Mouse (Mus musculus): Measurements from ENCODE around the gene Dph2. TPM values are rescaled to one million over a fixed set of nuclear protein-coding genes. Genes with fewer than 3 reads are reported as not detected.

Dph2 gene
- polyA plus RNA-seq, 1 experiment from 2014 or later = 27.5 TPM

DNA sequence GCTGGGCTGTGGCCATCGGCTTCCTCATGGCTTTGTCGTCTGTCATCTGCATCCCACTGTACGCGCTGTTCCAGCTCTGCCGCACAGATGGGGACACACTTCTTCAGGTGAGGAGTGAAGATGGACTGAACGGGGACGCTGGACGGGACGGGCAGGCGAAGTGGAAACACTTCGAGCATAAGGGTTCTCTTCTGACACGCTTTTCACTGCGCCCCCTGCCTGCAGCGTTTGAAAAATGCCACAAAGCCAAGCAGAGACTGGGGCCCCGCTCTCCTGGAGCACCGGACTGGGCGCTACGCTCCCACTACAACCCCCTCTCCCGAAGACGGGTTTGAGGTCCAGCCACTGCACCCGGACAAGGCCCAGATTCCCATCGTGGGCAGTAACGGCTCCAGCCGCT, 24.0 kb downstream of the Dph2 start:
- no peak overlapping the region for H3K9ac ChIP-seq
- 0 out of 2 replicates have a peak, but pooled peaks cover 5% of the 10 kb centered on the region for H3K36me3 ChIP-seq
- H3K4me1 ChIP-seq = peaks cover 21% of the 10 kb centered on the region
- no peak overlapping the region for H3K27ac ChIP-seq
- H3K9me3 ChIP-seq = no peaks in the 10 kb centered on the region
- 19% methylated on average over 24 of the region's 24 CpGs for WGBS
- 0 out of 2 replicates have a peak, but pooled peaks have one; percentile 7 for ATAC-seq (ENCODE audit: low FRiP score, low read depth)
- no peak overlapping the region for H3K4me3 ChIP-seq
- peak overlapping the region; percentile 30 for H3K4me2 ChIP-seq (replicated peaks)
- peaks cover 5% of the 10 kb centered on the region for H3K27me3 ChIP-seq (replicated peaks)

DNA sequence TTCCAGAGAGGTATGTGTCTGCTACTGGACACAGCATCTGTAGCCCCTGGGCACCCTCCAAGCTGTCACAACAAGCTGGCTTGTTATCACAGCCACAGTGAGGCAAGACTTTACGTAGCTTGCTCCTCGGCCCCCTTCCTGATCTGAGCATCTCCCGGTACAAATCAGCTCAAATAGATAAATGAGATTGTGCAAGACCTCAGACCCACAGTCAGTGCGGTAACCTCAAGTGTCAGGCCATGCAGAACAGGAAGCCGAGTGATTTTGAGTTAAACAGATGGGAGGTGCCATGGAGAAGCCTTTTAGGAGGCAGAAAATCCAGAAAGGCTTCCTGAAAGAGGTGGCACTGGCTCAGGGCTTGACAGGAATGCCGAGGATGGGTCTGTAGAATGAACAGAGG, 24.8 kb downstream of the Dph2 start:
- Histone ChIP-seq H3K4me1 (peaks cover 15% of the 10 kb centered on the region; the same call in 1 of the 2 replicates), H3K27me3 (replicated peaks) (peaks cover 5% of the 10 kb centered on the region), H3K36me3 (0 out of 2 replicates have a peak, but pooled peaks cover 5% of the 10 kb centered on the region), H3K9ac (no peak overlapping the region), H3K9me3 (no peaks in the 10 kb centered on the region), H3K27ac (no peak overlapping the region), H3K4me3 (no peak overlapping the region), H3K4me2 (replicated peaks) (no peak overlapping the region)
- 78% methylated on average over 6 of the region's 6 CpGs for WGBS
- ATAC-seq (ENCODE audit: low FRiP score, low read depth) = no peak

DNA sequence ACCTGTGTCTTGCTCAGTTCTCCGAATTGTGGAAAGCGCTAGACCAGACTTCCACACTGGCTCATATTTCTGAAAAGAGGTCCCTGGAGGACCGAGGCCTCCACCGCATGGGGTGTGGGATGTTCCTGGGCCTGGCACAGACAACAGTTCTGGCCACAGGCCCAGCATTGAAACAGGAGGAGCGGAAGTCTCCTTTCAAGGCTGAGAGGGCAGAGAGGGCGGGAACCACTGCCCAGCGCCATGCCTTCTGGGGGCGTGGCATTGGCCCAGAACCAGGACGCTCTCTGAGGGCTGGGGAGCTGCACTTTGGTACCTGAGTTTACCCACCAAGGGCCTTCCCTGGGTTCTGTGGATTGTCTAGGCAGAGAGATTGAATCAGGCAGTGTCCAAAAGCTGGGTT, 25.7 kb downstream of the Dph2 start:
- WGBS = 66% methylated on average over 9 of the region's 9 CpGs
- no peaks in the 10 kb centered on the region for H3K36me3 ChIP-seq
- no peak overlapping the region for H3K4me3 ChIP-seq
- ATAC-seq (ENCODE audit: low FRiP score, low read depth) = no peak
- no peak overlapping the region for H3K27ac ChIP-seq
- H3K4me1 ChIP-seq = 0 out of 2 replicates have a peak, but pooled peaks cover 12% of the 10 kb centered on the region
- peaks cover 5% of the 10 kb centered on the region; the same call in 1 of the 2 replicates for H3K27me3 ChIP-seq (replicated peaks)
- H3K9me3 ChIP-seq = no peaks in the 10 kb centered on the region
- no peak overlapping the region for H3K9ac ChIP-seq
- H3K4me2 ChIP-seq (replicated peaks) = no peak overlapping the region

DNA sequence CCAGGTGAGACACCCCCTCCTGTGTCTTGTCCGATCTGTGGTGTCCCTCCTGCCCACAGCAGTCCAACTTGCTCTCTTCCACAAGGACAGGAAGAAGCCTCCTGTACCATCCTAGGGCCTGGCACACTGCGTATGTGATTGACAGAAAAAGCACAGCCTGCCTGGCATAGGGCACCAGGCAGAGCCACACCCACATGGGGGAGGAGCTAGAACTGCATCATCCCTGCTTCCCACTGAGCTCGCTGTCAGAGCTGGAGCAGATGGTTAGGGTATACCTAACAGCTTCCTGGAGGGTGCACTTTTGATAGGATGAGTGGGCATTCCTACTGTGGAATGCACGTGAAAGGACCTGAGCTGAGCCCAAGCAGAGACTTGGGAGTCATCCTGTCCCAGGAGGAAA, 29.0 kb downstream of the Dph2 start:
- Histone ChIP-seq H3K9me3 (no peaks in the 10 kb centered on the region), H3K27ac (no peak overlapping the region), H3K36me3 (no peaks in the 10 kb centered on the region), H3K4me3 (no peak overlapping the region), H3K27me3 (replicated peaks) (peaks cover 5% of the 10 kb centered on the region; the same call in 1 of the 2 replicates), H3K4me2 (replicated peaks) (no peak overlapping the region), H3K9ac (no peak overlapping the region), H3K4me1 (0 out of 2 replicates have a peak, but pooled peaks cover 8% of the 10 kb centered on the region)
- ATAC-seq (ENCODE audit: low FRiP score, low read depth) = peak; percentile 52
- WGBS = 21% methylated on average over 4 of the region's 4 CpGs

DNA sequence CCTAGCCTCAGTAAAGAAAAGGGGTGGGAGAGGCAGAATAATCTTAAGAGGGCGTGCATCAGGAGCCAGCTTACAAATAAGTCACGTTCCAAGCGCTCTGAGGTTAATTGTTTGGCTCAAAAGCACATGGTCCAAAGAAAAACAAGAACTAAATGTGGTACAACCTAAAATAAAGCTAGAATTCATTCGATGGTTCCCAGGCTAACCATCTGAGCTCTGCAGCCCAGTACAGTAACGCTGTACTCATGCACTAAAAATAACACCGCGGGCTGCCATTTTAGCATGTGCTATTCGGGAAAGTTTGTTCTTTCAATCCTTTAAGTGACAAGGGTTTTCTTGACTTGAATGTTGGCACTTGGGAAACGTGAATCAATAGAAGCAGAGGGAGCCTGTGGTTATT, 31.3 kb downstream of the Dph2 start:
- H3K27ac ChIP-seq = no peak overlapping the region
- 88% methylated on average over 9 of the region's 9 CpGs for WGBS
- peaks cover 13% of the 10 kb centered on the region for H3K4me1 ChIP-seq
- H3K36me3 ChIP-seq = no peaks in the 10 kb centered on the region
- no peaks in the 10 kb centered on the region for H3K9me3 ChIP-seq
- no peak overlapping the region for H3K4me2 ChIP-seq (replicated peaks)
- no peak for ATAC-seq (ENCODE audit: low FRiP score, low read depth)
- no peak overlapping the region for H3K4me3 ChIP-seq
- H3K27me3 ChIP-seq (replicated peaks) = no peaks in the 10 kb centered on the region
- no peak overlapping the region for H3K9ac ChIP-seq

DNA sequence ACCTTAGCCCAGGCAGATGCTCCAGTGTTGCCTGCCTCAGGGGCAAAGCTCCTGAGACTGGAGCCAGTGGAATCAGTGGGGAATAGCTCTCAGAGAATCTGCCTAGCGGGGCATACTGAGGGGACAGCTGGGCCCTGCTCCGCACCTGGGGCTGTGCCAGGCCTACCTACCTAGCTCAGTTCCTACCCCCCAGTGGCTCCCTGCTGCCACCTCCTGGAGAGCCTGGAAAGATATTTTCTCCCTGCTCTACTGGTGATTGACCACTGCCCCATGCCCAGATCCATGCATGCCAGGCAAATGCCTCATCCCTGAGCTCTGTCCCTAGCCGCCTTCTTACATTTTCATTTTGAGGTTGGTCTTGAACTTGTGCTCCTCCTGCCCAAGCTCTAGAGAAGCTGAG, 33.0 kb downstream of the Dph2 start:
- H3K9me3 ChIP-seq = no peaks in the 10 kb centered on the region
- no peak overlapping the region for H3K27ac ChIP-seq
- peaks cover 19% of the 10 kb centered on the region for H3K4me1 ChIP-seq
- H3K36me3 ChIP-seq = no peaks in the 10 kb centered on the region
- ATAC-seq (ENCODE audit: low FRiP score, low read depth) = peak; percentile 44; the same call in 1 of the 2 replicates
- no peak overlapping the region for H3K4me2 ChIP-seq (replicated peaks)
- no peaks in the 10 kb centered on the region for H3K27me3 ChIP-seq (replicated peaks)
- H3K4me3 ChIP-seq = no peak overlapping the region
- WGBS = 72% methylated on average over 3 of the region's 3 CpGs
- H3K9ac ChIP-seq = no peak overlapping the region

DNA sequence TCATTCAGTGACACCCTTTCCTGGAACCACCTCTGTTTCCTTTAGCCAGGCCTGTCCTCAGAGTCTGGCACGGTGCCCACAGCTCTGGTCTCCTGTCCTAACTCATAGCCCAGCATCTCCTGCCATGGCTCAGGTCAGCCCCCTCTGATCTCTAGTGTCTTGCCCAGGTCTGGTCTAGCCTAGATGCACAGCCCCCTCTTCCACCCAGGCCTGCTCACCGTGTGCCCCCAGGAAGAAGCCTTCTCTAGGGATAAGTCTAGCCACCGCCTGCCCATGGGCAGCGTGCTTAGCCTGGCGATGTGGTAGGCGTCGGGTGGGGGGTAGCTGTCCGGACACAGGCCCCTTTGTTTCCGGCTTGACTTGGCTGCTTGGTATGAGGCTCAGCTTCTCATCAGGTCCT, 36.7 kb downstream of the Dph2 start:
- 0 out of 2 replicates have a peak, but pooled peaks have one; percentile 33 for ATAC-seq (ENCODE audit: low FRiP score, low read depth)

DNA sequence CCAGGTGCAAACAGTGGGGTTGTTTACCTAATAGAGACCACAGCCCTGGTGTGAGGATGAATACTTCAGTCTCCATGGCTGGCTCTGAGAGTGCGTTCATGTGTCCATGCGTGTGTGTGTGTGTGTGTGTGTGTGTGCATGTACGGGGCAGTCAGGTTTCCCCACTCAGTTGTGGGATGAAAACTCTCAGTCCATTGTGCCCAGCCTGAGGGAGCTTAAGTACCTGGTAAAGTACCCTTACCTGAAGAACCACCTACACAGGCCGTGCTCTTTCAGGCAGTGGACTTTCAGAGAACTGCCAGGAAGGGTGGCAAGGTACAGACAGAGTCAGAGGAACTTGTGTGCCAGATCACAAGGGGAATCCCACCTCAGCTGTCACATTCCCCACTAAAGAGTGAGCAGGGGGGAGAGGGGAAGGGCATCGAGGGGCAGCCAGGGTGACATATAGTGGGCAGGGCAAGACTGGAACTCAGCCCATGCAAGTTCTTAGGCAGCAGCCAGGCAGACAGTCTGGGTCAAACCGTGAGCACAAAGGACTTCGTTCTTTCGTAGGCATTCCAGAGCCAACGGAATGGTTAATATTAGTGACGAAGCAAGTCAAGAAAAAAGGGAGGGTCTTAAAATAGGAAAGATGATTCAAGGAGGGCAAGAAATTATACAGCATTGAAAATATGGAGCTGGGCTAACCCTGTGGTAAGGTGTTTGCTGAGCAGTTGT, 39.5 kb downstream of the Dph2 start:
- Histone ChIP-seq H3K36me3 (no peaks in the 10 kb centered on the region), H3K27ac (no peak overlapping the region), H3K9me3 (no peaks in the 10 kb centered on the region), H3K27me3 (replicated peaks) (no peaks in the 10 kb centered on the region), H3K9ac (no peak overlapping the region), H3K4me3 (no peak overlapping the region), H3K4me2 (replicated peaks) (no peak overlapping the region), H3K4me1 (peaks cover 32% of the 10 kb centered on the region)
- 84% methylated on average over 10 of the region's 10 CpGs for WGBS
- no peak for ATAC-seq (ENCODE audit: low FRiP score, low read depth)

More for the DNA sequence above, 36.7 kb downstream of the Dph2 start:
- no peaks in the 10 kb centered on the region for H3K36me3 ChIP-seq
- no peak overlapping the region for H3K27ac ChIP-seq
- 76% methylated on average over 9 of the region's 9 CpGs for WGBS
- H3K9ac ChIP-seq = no peak overlapping the region
- no peaks in the 10 kb centered on the region for H3K27me3 ChIP-seq (replicated peaks)
- H3K4me2 ChIP-seq (replicated peaks) = no peak overlapping the region
- H3K4me1 ChIP-seq = peaks cover 18% of the 10 kb centered on the region
- no peaks in the 10 kb centered on the region for H3K9me3 ChIP-seq
- no peak overlapping the region for H3K4me3 ChIP-seq

DNA sequence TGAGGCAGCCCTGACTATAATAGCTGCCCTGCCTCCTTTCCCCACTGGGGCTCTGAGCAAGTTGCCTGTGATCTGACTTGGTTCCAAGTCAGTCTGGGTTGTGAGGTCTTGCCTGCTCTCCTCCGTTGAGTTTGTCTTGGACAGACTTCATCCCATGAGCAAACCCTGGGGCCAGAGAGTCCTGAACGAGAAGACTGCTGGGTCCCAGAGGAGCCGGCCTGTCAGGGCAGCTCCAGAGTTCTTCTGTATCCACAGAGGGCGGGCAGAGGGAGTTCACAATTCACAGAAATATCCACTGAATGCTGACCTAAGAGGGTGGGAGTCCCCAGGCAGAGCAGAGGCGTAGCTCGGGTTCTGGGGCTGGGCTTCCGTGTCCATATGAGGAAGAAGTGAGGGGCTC, 41.0 kb downstream of the Dph2 start:
- Histone ChIP-seq H3K27me3 (replicated peaks) (no peaks in the 10 kb centered on the region), H3K36me3 (no peaks in the 10 kb centered on the region), H3K4me1 (peaks cover 36% of the 10 kb centered on the region), H3K9me3 (no peaks in the 10 kb centered on the region), H3K9ac (no peak overlapping the region), H3K4me2 (replicated peaks) (no peak overlapping the region), H3K4me3 (no peak overlapping the region), H3K27ac (no peak overlapping the region)
- 86% methylated on average over 7 of the region's 7 CpGs for WGBS
- ATAC-seq (ENCODE audit: low FRiP score, low read depth) = no peak

DNA sequence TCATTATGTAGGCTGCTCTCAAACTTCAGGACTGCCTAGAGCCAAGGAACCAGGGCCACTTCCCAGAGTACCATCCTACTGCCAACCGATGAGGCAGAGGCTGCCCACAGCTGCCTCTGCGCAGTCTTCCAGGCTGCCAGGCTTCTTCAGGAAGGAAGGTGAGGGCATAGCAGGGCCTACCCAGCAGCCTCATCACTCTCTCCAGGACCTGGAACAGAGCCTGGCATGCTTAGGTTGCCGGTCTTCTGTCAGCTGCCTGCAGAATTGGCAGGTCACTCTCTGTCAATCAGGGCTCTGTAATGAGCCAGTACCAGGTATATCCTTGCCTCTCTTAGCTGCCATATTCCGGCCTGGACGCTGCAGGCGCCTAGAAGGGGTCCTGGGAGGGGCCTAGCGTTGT, 41.7 kb downstream of the Dph2 start:
- no peak overlapping the region for H3K9ac ChIP-seq
- WGBS = 81% methylated on average over 7 of the region's 7 CpGs
- no peaks in the 10 kb centered on the region for H3K9me3 ChIP-seq
- H3K4me2 ChIP-seq (replicated peaks) = peak overlapping the region; percentile 33; the same call in 1 of the 2 replicates
- peaks cover 33% of the 10 kb centered on the region for H3K4me1 ChIP-seq
- no peaks in the 10 kb centered on the region for H3K36me3 ChIP-seq
- no peaks in the 10 kb centered on the region for H3K27me3 ChIP-seq (replicated peaks)
- no peak for ATAC-seq (ENCODE audit: low FRiP score, low read depth)
- H3K4me3 ChIP-seq = no peak overlapping the region
- H3K27ac ChIP-seq = no peak overlapping the region

DNA sequence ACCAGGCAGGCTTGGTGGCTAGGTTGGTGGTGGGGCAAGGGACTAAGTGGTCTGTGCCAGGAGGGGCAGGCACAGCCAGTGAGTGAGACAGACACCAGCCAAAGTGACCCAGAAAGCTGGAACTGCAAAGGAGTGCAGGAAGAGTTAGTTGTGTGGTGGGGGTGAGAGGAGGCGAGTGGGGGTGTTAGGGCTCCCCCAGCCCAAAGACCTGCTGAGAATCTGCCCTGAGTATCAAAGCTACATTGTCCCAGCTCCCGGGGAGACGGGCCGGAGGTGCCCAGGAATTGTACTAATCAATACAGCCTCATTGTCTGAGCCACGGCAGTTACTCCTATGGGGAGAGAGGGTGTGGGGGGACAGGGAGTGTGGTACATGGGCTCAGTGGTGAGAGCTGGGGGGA, 42.3 kb downstream of the Dph2 start:
- no peak overlapping the region for H3K4me3 ChIP-seq
- H3K4me2 ChIP-seq (replicated peaks) = peak overlapping the region; percentile 33
- 15% methylated on average over 5 of the region's 5 CpGs for WGBS

DNA sequence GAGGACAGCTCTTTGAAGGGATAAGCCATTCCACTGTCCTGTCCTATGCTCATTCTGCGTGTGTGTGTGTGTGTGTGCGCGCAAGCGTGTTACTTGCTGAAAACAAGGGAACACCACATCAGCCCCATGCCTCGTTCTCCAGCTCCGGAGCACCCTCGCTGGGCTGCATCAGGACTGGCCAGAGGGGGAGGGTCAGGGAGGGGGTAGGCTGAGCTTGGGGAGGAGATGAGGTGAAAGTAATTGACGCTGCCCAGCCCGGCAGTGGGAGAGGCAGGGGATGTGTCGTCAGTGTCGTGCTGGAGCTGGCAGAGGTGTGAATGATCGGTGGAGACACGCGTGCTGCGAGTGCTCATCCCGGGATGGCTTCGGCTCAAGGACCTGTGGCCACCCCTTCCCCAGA, 42.8 kb downstream of the Dph2 start:
- no peak overlapping the region for H3K4me3 ChIP-seq
- 47% methylated on average over 17 of the region's 17 CpGs for WGBS
- H3K4me1 ChIP-seq = peaks cover 32% of the 10 kb centered on the region
- no peaks in the 10 kb centered on the region for H3K9me3 ChIP-seq
- H3K27ac ChIP-seq = no peak overlapping the region
- H3K27me3 ChIP-seq (replicated peaks) = no peaks in the 10 kb centered on the region
- H3K4me2 ChIP-seq (replicated peaks) = peak overlapping the region; percentile 33
- ATAC-seq (ENCODE audit: low FRiP score, low read depth) = peak; percentile 17; the same call in 1 of the 2 replicates
- no peaks in the 10 kb centered on the region for H3K36me3 ChIP-seq
- 0 out of 2 replicates have a peak overlapping the region, but pooled peaks have one; percentile 26 for H3K9ac ChIP-seq

More for the DNA sequence above, 42.3 kb downstream of the Dph2 start:
- Histone ChIP-seq H3K36me3 (no peaks in the 10 kb centered on the region), H3K27me3 (replicated peaks) (no peaks in the 10 kb centered on the region), H3K9ac (peak overlapping the region; percentile 26; the same call in 1 of the 2 replicates), H3K27ac (no peak overlapping the region), H3K4me1 (peaks cover 32% of the 10 kb centered on the region), H3K9me3 (no peaks in the 10 kb centered on the region)
- peak; percentile 51; the same call in 1 of the 2 replicates for ATAC-seq (ENCODE audit: low FRiP score, low read depth)

DNA sequence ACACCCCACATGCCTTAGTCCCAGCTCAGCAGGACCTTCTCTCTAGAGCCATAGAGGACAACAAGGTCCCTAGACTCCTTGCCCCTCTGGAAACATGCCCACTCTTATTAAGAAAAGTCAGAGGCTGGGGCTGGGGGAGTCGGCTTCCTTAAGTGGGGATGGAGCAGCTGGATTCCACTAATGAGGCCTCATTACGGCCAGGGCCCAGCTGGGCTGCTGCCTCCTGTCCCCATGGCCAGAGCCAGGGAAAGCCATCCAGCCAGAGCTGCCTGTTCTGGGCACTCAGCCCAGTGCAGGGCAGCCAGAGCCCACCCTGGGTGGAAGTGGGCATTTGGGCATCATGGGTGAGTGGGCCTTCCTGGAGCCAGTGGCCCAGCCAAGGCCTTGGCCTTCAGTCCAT, 44.8 kb downstream of the Dph2 start:
- no peaks in the 10 kb centered on the region for H3K36me3 ChIP-seq
- H3K27me3 ChIP-seq (replicated peaks) = no peaks in the 10 kb centered on the region
- peaks cover 32% of the 10 kb centered on the region for H3K4me1 ChIP-seq
- no peak for ATAC-seq (ENCODE audit: low FRiP score, low read depth)
- no peak overlapping the region for H3K27ac ChIP-seq
- no peak overlapping the region for H3K4me2 ChIP-seq (replicated peaks)
- WGBS = 26% methylated on average over 2 of the region's 2 CpGs
- H3K9ac ChIP-seq = no peak overlapping the region
- no peaks in the 10 kb centered on the region for H3K9me3 ChIP-seq
- no peak overlapping the region for H3K4me3 ChIP-seq

Measured in neural tube, embryonic 12.5 days (tissue).